15 mouse cellular contexts compared by ENCODE assay signal in the genomic region with DNA sequence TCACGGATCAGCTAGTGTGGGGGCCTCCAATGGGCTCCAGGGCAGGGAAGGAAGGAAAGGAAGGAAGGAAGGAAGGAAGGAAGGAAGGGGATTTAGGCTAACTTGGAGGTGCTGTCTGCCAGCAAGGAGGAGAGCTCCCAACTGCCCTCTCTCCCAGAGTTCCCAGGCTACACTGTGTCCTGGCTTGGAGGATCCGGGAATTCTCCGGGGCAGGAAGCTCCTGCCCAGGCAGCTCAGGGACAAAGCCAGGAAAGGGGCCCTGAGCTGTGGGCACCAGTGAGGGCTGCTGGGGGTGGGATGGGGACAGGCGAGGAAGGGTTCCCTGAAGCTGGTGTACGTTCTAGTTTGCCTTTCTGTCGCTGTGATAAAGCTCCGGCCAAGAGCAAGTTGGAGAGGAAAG. TPM values are rescaled to one million over a fixed set of nuclear protein-coding genes. Genes with fewer than 3 reads are reported as not detected.
DNase-seq lines count a peak whose midpoint lies in the region; ATAC-seq and TF ChIP-seq lines count a peak whose summit lies in the region.
"Had no signal": no experiment of that assay in that cellular context is flagged by ENCODE, and none has a peak within 500 bp of the region (broad histone marks: within the 10 kb centered on the region; RNA-seq: fewer than 3 reads in every experiment).

No protein-coding gene starts in this region.

- TF ChIP-seq CTCF in heart, postnatal 0 days (IDR thresholded peaks at IDR 0.05; ENCODE audit: low read depth) = no peak
- no peak for TF ChIP-seq CTCF in ES-Bruce4 (IDR thresholded peaks at IDR 0.05; ENCODE audit: low read depth, low read length)

- peaks cover 20% of the 10 kb centered on the region for H3K4me1 ChIP-seq in heart, postnatal 0 days (ENCODE audit: control insufficient read depth, insufficient read depth)
- H3K4me1 ChIP-seq in ES-Bruce4 (ENCODE audit: control insufficient read depth, insufficient read depth, low read length) = peaks cover 9% of the 10 kb centered on the region
- peaks cover 67% of the 10 kb centered on the region for H3K4me1 ChIP-seq in embryonic facial prominence, embryonic 10.5 days
- peaks cover 22% of the 10 kb centered on the region for H3K4me1 ChIP-seq in lung, embryonic 16.5 days (replicated peaks; ENCODE audit: control insufficient read depth, insufficient read depth, low read length)

- no peak overlapping the region for H3K4me3 ChIP-seq in heart, postnatal 0 days (ENCODE audit: low read depth, low read length)
- no peak overlapping the region for H3K4me3 ChIP-seq in ES-Bruce4 (ENCODE audit: low read depth, low read length)
- no peak overlapping the region for H3K4me3 ChIP-seq in embryonic facial prominence, embryonic 10.5 days
- no peak overlapping the region for H3K4me3 ChIP-seq in lung, embryonic 16.5 days (ENCODE audit: low read length)
- H3K4me3 ChIP-seq: hindbrain, embryonic 15.5 days; layer of hippocampus, adult 2 months; midbrain, embryonic 12.5 days had no signal

- no peak for TF ChIP-seq POLR2A in ES-Bruce4 (IDR thresholded peaks at IDR 0.05; ENCODE audit: insufficient read depth, low read length)

- no peaks in the 10 kb centered on the region for H3K9me3 ChIP-seq in heart, postnatal 0 days (replicated peaks; ENCODE audit: control insufficient read depth, low read length)
- no peaks in the 10 kb centered on the region for H3K9me3 ChIP-seq in ES-Bruce4 (replicated peaks; ENCODE audit: control insufficient read depth, insufficient read depth, low read length, poor library complexity, severe bottlenecking)
- no peaks in the 10 kb centered on the region for H3K9me3 ChIP-seq in embryonic facial prominence, embryonic 10.5 days
- no peaks in the 10 kb centered on the region for H3K9me3 ChIP-seq in lung, embryonic 16.5 days (ENCODE audit: control insufficient read depth, low read length)
- H3K9me3 ChIP-seq: hindbrain, embryonic 15.5 days; midbrain, embryonic 12.5 days had no signal

- TF ChIP-seq EP300 in heart, postnatal 0 days (IDR thresholded peaks at IDR 0.05; ENCODE audit: low read depth) = no peak
- no peak for TF ChIP-seq EP300 in ES-Bruce4 (IDR thresholded peaks at IDR 0.05; ENCODE audit: insufficient read depth, low read depth, low read length)

- no peaks in the 10 kb centered on the region for H3K27me3 ChIP-seq in heart, postnatal 0 days (ENCODE audit: control insufficient read depth, insufficient read depth, low read length)
- no peaks in the 10 kb centered on the region for H3K27me3 ChIP-seq in ES-Bruce4 (ENCODE audit: control insufficient read depth, insufficient read depth, low read length, poor library complexity, severe bottlenecking)
- H3K27me3 ChIP-seq in embryonic facial prominence, embryonic 10.5 days (replicated peaks; ENCODE audit: low read depth, poor library complexity, severe bottlenecking) = peaks cover 20% of the 10 kb centered on the region
- no peaks in the 10 kb centered on the region for H3K27me3 ChIP-seq in lung, embryonic 16.5 days (ENCODE audit: control insufficient read depth, insufficient read depth, low read depth, low read length)
- H3K27me3 ChIP-seq: CH12.LX; hindbrain, embryonic 15.5 days had no signal

- WGBS in heart, postnatal 0 days = 58% methylated on average over 7 of the region's 7 CpGs
- WGBS in embryonic facial prominence, embryonic 10.5 days = 70% methylated on average over 7 of the region's 7 CpGs
- 48% methylated on average over 7 of the region's 7 CpGs for WGBS in lung, embryonic 16.5 days

- 0 out of 2 replicates have a peak, but pooled peaks have one; percentile 18 for ATAC-seq in heart, postnatal 0 days (ENCODE audit: insufficient read depth, low read depth)
- ATAC-seq in lung, embryonic 16.5 days (ENCODE audit: low read depth) = peak; percentile 63
- ATAC-seq in megakaryocyte-erythroid progenitor cell, adult 5-6 weeks (replicated peaks; ENCODE audit: low FRiP score, low TSS enrichment, poor library complexity, severe bottlenecking) = no peak

- no peak for DNase-seq in heart, postnatal 0 days (ENCODE audit: low spot score)
- DNase-seq in heart, adult 11 months = no peak
- no peak for DNase-seq in embryonic facial prominence, embryonic 10.5 days (ENCODE audit: low spot score)
- no peak for DNase-seq in frontal cortex, postnatal 25 days (ENCODE audit: low spot score in 2 of 2)
- DNase-seq: adrenal gland, postnatal 10 days; cerebellum, adult 11-12 months; thymus, postnatal 25 days had no signal

- H3K36me3 ChIP-seq in heart, postnatal 0 days (replicated peaks; ENCODE audit: control insufficient read depth, insufficient read depth, low read length) = no peaks in the 10 kb centered on the region
- H3K36me3 ChIP-seq in ES-Bruce4 (ENCODE audit: control insufficient read depth, insufficient read depth, low read length, poor library complexity, severe bottlenecking) = no peaks in the 10 kb centered on the region
- no peaks in the 10 kb centered on the region for H3K36me3 ChIP-seq in embryonic facial prominence, embryonic 10.5 days (replicated peaks)
- no peaks in the 10 kb centered on the region for H3K36me3 ChIP-seq in lung, embryonic 16.5 days (ENCODE audit: control insufficient read depth, insufficient read depth, low read length)
- H3K36me3 ChIP-seq: hindbrain, embryonic 15.5 days; midbrain, embryonic 12.5 days had no signal

- H3K4me2 ChIP-seq in heart, postnatal 0 days (ENCODE audit: low read depth, low read length) = no peak overlapping the region
- H3K4me2 ChIP-seq in lung, embryonic 16.5 days (ENCODE audit: low read depth, low read length) = peak overlapping the region; percentile 16; the same call in 1 of the 2 replicates
- H3K4me2 ChIP-seq: hindbrain, embryonic 15.5 days; midbrain, embryonic 12.5 days had no signal

- peak overlapping the region; percentile 55 for H3K27ac ChIP-seq in heart, postnatal 0 days (ENCODE audit: low read depth)
- H3K27ac ChIP-seq in ES-Bruce4 (ENCODE audit: insufficient read depth, low read length) = peak overlapping the region; percentile 8; the same call in 1 of the 2 replicates
- peak overlapping the region; percentile 60; the same call in 1 of the 2 replicates for H3K27ac ChIP-seq in embryonic facial prominence, embryonic 10.5 days (replicated peaks)
- peak overlapping the region; percentile 85 for H3K27ac ChIP-seq in lung, embryonic 16.5 days (ENCODE audit: low read length)
- H3K27ac ChIP-seq: hindbrain, embryonic 15.5 days; layer of hippocampus, adult 2 months; liver, embryonic 14.5 days; midbrain, embryonic 12.5 days had no signal

- no peak overlapping the region for H3K9ac ChIP-seq in heart, postnatal 0 days (replicated peaks; ENCODE audit: low read depth, low read length)
- peak overlapping the region; percentile 11; the same call in 1 of the 2 replicates for H3K9ac ChIP-seq in ES-Bruce4 (ENCODE audit: low read depth, poor library complexity, severe bottlenecking)
- no peak overlapping the region for H3K9ac ChIP-seq in lung, embryonic 16.5 days (ENCODE audit: low read length)
- H3K9ac ChIP-seq: hindbrain, embryonic 15.5 days; liver, embryonic 14.5 days; midbrain, embryonic 12.5 days had no signal

RNA-seq across cellular contexts. Expression of a gene that starts 7.7 kb away (rescaled TPM):
- 77.6 and 82.4 TPM in 2 replicates for total RNA-seq in heart, postnatal 0 days (2014; rRNA removed; ENCODE audit: low replicate concordance)
- 4.2 and 4.5 TPM in 2 replicates for polyA plus RNA-seq in heart, postnatal 0 days (2015; fragmentation: Nextera tagmentation; extraction: Ambion mirVana)
- polyA plus RNA-seq in ES-Bruce4 (2011; ENCODE audit: insufficient read depth, insufficient read length, low read depth, missing spikeins) = 66.6 and 78.1 TPM in 2 replicates
- 2.8 and 3.3 TPM in 2 replicates for polyA plus RNA-seq in embryonic facial prominence, embryonic 10.5 days (2016; fragmentation: Nextera tagmentation; extraction: Ambion mirVana)
- 7.8 and 8.1 TPM in 2 replicates for polyA plus RNA-seq in lung, embryonic 16.5 days (2015; fragmentation: Nextera tagmentation; extraction: Ambion mirVana)
- 91.5 and 117 TPM in 2 replicates for total RNA-seq in megakaryocyte-erythroid progenitor cell, adult 5-6 weeks (2014; fragmentation: Nextera tagmentation)
- 37.5 and 38.6 TPM in 2 replicates for total RNA-seq in megakaryocyte-erythroid progenitor cell, adult 5-6 weeks (2017)

RNA-seq across cellular contexts. Expression of a gene that starts 20.6 kb away (rescaled TPM):
- total RNA-seq in heart, postnatal 0 days (2014; rRNA removed; ENCODE audit: low replicate concordance) = 6.9 and 7.0 TPM in 2 replicates
- 0.75 and 0.89 TPM in 2 replicates for polyA plus RNA-seq in heart, postnatal 0 days (2015; fragmentation: Nextera tagmentation; extraction: Ambion mirVana)
- 17.2 and 21.9 TPM in 2 replicates for polyA plus RNA-seq in ES-Bruce4 (2011; ENCODE audit: insufficient read depth, insufficient read length, low read depth, missing spikeins)
- polyA plus RNA-seq in embryonic facial prominence, embryonic 10.5 days (2016; fragmentation: Nextera tagmentation; extraction: Ambion mirVana) = 2.3 and 4.0 TPM in 2 replicates
- polyA plus RNA-seq in lung, embryonic 16.5 days (2015; fragmentation: Nextera tagmentation; extraction: Ambion mirVana) = 6.1 TPM in 2 replicates
- 3.0 and 4.2 TPM in 2 replicates for total RNA-seq in megakaryocyte-erythroid progenitor cell, adult 5-6 weeks (2014; fragmentation: Nextera tagmentation)
- 3.0 and 3.4 TPM in 2 replicates for total RNA-seq in megakaryocyte-erythroid progenitor cell, adult 5-6 weeks (2017)

Comparison
In these comparisons a context has a peak if more than half of its experiments do, and no peak if none do; other contexts are left out.
1. H3K27ac ChIP-seq: peak in every context shown above with its lines; median percentile 85 in lung, embryonic 16.5 days; 60 in embryonic facial prominence, embryonic 10.5 days; 55 in heart, postnatal 0 days; 8 in ES-Bruce4.